Mouse (Mus musculus) liver, embryonic 14.5 days (tissue): ENCODE measurements around the gene Rbms3. TPM values are rescaled to one million over a fixed set of nuclear protein-coding genes. Genes with fewer than 3 reads are reported as not detected.

Experiments
- ATAC-seq: fragments of 200-750 bp; cut with Nextera tagmentation; 2 replicates; pipeline ENCODE4 v1.8.0; 2017; ENCODE audit warnings: moderate number of reproducible peaks, mild to moderate bottlenecking, moderate library complexity; ENCODE audit not compliant: insufficient read depth
- DNase-seq, 3 experiments: peaks; one replicate each; pipeline ENCODE4 v3.0.0-alpha.2; 2012 to 2013; ENCODE audit warnings: low read depth in 3 of 3, low spot score in 3 of 3
- H3K27ac ChIP-seq: fragments of 300-500 bp; sonication (generic); 2 replicates; pipeline ENCODE4 v1.5.1; 2014; ENCODE audit warnings: moderate library complexity, mild to moderate bottlenecking, control low read depth, inconsistent platforms
- H3K27me3 ChIP-seq: fragments of 300-500 bp; sonication (generic); 2 replicates; pipeline ENCODE4 v1.6.1; 2014; ENCODE audit warnings: mild to moderate bottlenecking, low read length, moderate library complexity; ENCODE audit not compliant: control insufficient read depth, insufficient read depth
- H3K36me3 ChIP-seq: fragments of 300-500 bp; sonication (generic); replicated peaks from 2 replicates; pipeline ENCODE4 v1.6.1; 2014; ENCODE audit warnings: low read depth; ENCODE audit not compliant: control insufficient read depth, insufficient read depth
- H3K4me1 ChIP-seq, 2 experiments: fragments of 200-500 bp in 1 of 2; fragments of 300-500 bp in 1 of 2; sonication (generic) in 1 of 2; replicated peaks; 2 replicates each; pipeline ENCODE4 v1.6.1; 2012 to 2014; ENCODE audit warnings: antibody characterized with exemption in 1 of 2, inconsistent platforms in 1 of 2, low read length in 1 of 2; ENCODE audit not compliant: control insufficient read depth in 2 of 2, insufficient read depth in 2 of 2
- H3K4me2 ChIP-seq: fragments of 300-500 bp; sonication (generic); 2 replicates; pipeline ENCODE4 v1.6.1; 2014; ENCODE audit warnings: low read depth, mild to moderate bottlenecking, control low read depth, moderate library complexity
- H3K4me3 ChIP-seq, 2 experiments: fragments of 200-500 bp in 1 of 2; fragments of 300-500 bp in 1 of 2; sonication (generic) in 1 of 2; 2 replicates each; pipeline ENCODE4 v1.5.1; 2012 to 2014; ENCODE audit warnings: low read depth in 2 of 2, low read length in 2 of 2, mild to moderate bottlenecking in 2 of 2, control low read depth in 1 of 2, inconsistent platforms in 1 of 2, moderate library complexity in 1 of 2; ENCODE audit not compliant: insufficient read depth in 1 of 2
- H3K9ac ChIP-seq: fragments of 300-500 bp; sonication (generic); replicated peaks from 2 replicates; pipeline ENCODE4 v1.6.1; 2014; ENCODE audit warnings: mild to moderate bottlenecking, control low read depth, moderate library complexity
- H3K9me3 ChIP-seq: fragments of 300-500 bp; sonication (generic); 2 replicates; pipeline ENCODE4 v1.6.1; 2016; ENCODE audit warnings: low read length, mixed read lengths; ENCODE audit not compliant: control insufficient read depth
- CTCF ChIP-seq: IDR thresholded peaks from 2 replicates; pipeline ENCODE4 v1.5.1; 2016; ENCODE audit warnings: antibody characterized with exemption, low read depth, control low read depth
- EP300 ChIP-seq: IDR thresholded peaks from 2 replicates; pipeline ENCODE4 v1.6.1; 2016; ENCODE audit warnings: antibody characterized with exemption, low read depth
- whole genome bisulfite sequencing: fragments of 180-500 bp; shearing (Covaris S2); extraction: QIAGEN DNeasy Blood & Tissue Kit; methylation state at CpG from one replicate; pipeline ENCODE4 v1.1.7; 2014; ENCODE audit not compliant: insufficient replicate concordance; 5-methylcytosine and 5-hydroxymethylcytosine counted together
- polyA plus RNA-seq, 2 experiments: library from polyadenylated mRNA; depleted of rRNA in 1 of 2; stranded (reverse) in 1 of 2; unstranded in 1 of 2; fragments of >200 nt; fragmentation: Nextera tagmentation in 1 of 2; extraction: Ambion mirVana in 1 of 2; gene quantifications; 2 replicates each; pipeline versions ENCODE4 v1.2.1 to v1.2.3; 2012 to 2014

Rbms3 gene
- polyA plus RNA-seq, 2 experiments, result 0.88 to 2.4 TPM

GRCm38 (mm10) chr9:117169196-117169595 lies 460.5 kb downstream of the Rbms3 start:
- TF ChIP-seq EP300, result no peak
- TF ChIP-seq CTCF, result no peak
- no peak for ATAC-seq
- 71% methylated on average over 5 of the region's 5 CpGs for WGBS

DNA sequence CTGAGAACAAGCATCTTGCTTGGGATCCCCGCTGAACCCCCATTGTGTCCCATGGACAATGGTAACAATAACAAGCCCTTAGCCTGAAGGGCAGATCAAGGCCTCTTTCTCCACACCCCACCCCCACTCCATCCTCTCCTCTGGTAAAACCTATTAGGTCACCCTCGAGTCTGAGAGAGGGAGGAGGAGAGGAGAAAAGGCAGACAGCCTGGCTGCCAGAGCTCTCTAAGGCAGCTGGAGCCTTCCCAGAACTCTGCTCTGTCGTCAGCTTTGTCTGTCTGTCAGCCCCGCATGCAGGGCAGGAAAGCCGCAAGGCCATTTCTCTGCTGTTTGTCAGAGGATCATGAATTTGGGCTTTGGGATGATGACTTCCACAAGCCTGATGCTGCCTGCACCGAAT lies 466.6 kb downstream of the Rbms3 start:
- ATAC-seq (no peak), DNase-seq (no peak)
- Histone ChIP-seq H3K9me3 (no peaks in the 10 kb centered on the region), H3K27me3 (no peaks in the 10 kb centered on the region), H3K4me2 (no peak overlapping the region), H3K4me3 (no peak overlapping the region), H3K4me1 (peaks cover 0 to 4% of the 10 kb centered on the region in 2 experiments; a peak in 2 of 4 replicates), H3K36me3 (no peaks in the 10 kb centered on the region), H3K9ac (no peak overlapping the region), H3K27ac (no peak overlapping the region)
- WGBS, result 36% methylated on average over 6 of the region's 6 CpGs
- no peak for TF ChIP-seq EP300
- no peak for TF ChIP-seq CTCF

More at GRCm38 (mm10) chr9:117169196-117169595, 460.5 kb downstream of the Rbms3 start:
- H3K9ac ChIP-seq, result no peak overlapping the region
- no peaks in the 10 kb centered on the region for H3K4me1 ChIP-seq
- H3K9me3 ChIP-seq, result no peaks in the 10 kb centered on the region
- no peaks in the 10 kb centered on the region for H3K36me3 ChIP-seq
- no peaks in the 10 kb centered on the region for H3K27me3 ChIP-seq
- H3K4me3 ChIP-seq, result no peak overlapping the region
- no peak overlapping the region for H3K27ac ChIP-seq
- no peak for DNase-seq
- no peak overlapping the region for H3K4me2 ChIP-seq

DNA sequence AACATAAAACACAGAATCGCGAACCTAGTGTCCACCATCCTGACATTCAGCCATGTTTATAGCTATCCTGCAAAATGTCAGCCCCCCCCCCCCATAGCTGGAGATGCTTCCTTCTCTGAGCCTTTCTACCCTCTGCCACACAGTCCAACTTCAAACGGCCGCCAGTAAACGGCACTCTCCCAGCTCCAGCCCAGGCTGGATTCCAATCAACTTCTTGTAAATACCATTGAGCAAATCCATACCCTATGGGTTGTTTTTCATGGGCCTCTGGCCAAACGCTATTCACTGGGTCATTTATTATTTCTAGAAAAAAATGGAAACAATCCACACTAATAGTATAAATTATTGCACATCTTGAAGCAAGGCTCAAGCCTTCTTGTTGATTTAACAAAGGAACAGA lies 468.6 kb downstream of the Rbms3 start:
- Histone ChIP-seq H3K4me1 (peaks cover 0 to 4% of the 10 kb centered on the region in 2 experiments; a peak in 2 of 4 replicates), H3K4me2 (no peak overlapping the region), H3K9ac (no peak overlapping the region), H3K9me3 (no peaks in the 10 kb centered on the region), H3K27ac (no peak overlapping the region), H3K27me3 (no peaks in the 10 kb centered on the region), H3K4me3 (no peak overlapping the region), H3K36me3 (no peaks in the 10 kb centered on the region)
- WGBS, result 44% methylated on average over 6 of the region's 6 CpGs
- TF ChIP-seq CTCF, result no peak
- no peak for ATAC-seq
- DNase-seq, result no peak

GRCm38 (mm10) chr9:117156330-117156905 lies 473.3 kb downstream of the Rbms3 start:
- ATAC-seq (no peak), DNase-seq (no peak)
- Histone ChIP-seq H3K4me3 (no peak overlapping the region), H3K9ac (no peak overlapping the region), H3K4me1 (no peaks in the 10 kb centered on the region), H3K27me3 (no peaks in the 10 kb centered on the region), H3K4me2 (no peak overlapping the region), H3K36me3 (no peaks in the 10 kb centered on the region), H3K9me3 (no peaks in the 10 kb centered on the region), H3K27ac (no peak overlapping the region)
- no peak for TF ChIP-seq CTCF
- TF ChIP-seq EP300, result no peak
- 65% methylated on average over 9 of the region's 9 CpGs for WGBS

GRCm38 (mm10) chr9:117154590-117154989 lies 475.1 kb downstream of the Rbms3 start:
- Histone ChIP-seq H3K9me3 (no peaks in the 10 kb centered on the region), H3K4me1 (no peaks in the 10 kb centered on the region), H3K27ac (no peak overlapping the region), H3K9ac (no peak overlapping the region), H3K36me3 (no peaks in the 10 kb centered on the region), H3K4me3 (no peak overlapping the region), H3K27me3 (no peaks in the 10 kb centered on the region), H3K4me2 (no peak overlapping the region)
- ATAC-seq (no peak), DNase-seq (no peak)
- no peak for TF ChIP-seq EP300
- no peak for TF ChIP-seq CTCF
- WGBS, result 73% methylated on average over 4 of the region's 4 CpGs
